Mouse (Mus musculus): ENCODE measurements around the gene Ddr2. TPM values are rescaled to one million over a fixed set of nuclear protein-coding genes. Genes with fewer than 3 reads are reported as not detected.

Gene Ddr2
- polyA plus RNA-seq (2015; fragmentation: Nextera tagmentation; extraction: Ambion mirVana), result 36.2 and 38.6 TPM in 2 replicates

- Histone ChIP-seq H3K4me3 (replicated peaks) (peak within 1 kb of the TSS; percentile 36), H3K4me1 (replicated peaks) (peaks cover 8% of the 10 kb centered on the region; the same call in 1 of the 2 replicates), H3K9ac (peak within 1 kb of the TSS; percentile 41), H3K27me3 (replicated peaks) (no peaks in the 10 kb centered on the region), H3K36me3 (no peaks in the 10 kb centered on the region), H3K27ac (peak within 1 kb of the TSS; percentile 92), H3K9me3 (no peaks in the 10 kb centered on the region), H3K4me2 (replicated peaks) (peak within 1 kb of the TSS; percentile 49)
- peak; percentile 84 for ATAC-seq
- 34% methylated on average over 17 of the region's 17 CpGs for WGBS
These were observed at the start of gene Ddr2 for GRCm38 (mm10) chr1:170110516-170111332. Gene Ddr2, minus strand, starts transcription at chr1:170110762.

- Histone ChIP-seq H3K9me3 (no peaks in the 10 kb centered on the region), H3K9ac (no peak overlapping the region), H3K27ac (no peak overlapping the region), H3K27me3 (replicated peaks) (no peaks in the 10 kb centered on the region), H3K36me3 (peaks cover 3% of the 10 kb centered on the region; the same call in 1 of the 2 replicates), H3K4me2 (replicated peaks) (no peak overlapping the region), H3K4me1 (replicated peaks) (0 out of 2 replicates have a peak, but pooled peaks cover 4% of the 10 kb centered on the region), H3K4me3 (replicated peaks) (no peak overlapping the region)
- ATAC-seq, result no peak
- WGBS, result 83% methylated on average over 2 of the region's 2 CpGs
These were observed 49.1 kb upstream of the Ddr2 start for GRCm38 (mm10) chr1:170159707-170160106.

- WGBS, result 64% methylated on average over 5 of the region's 5 CpGs
- ATAC-seq, result no peak
- Histone ChIP-seq H3K4me3 (replicated peaks) (no peak overlapping the region), H3K4me2 (replicated peaks) (no peak overlapping the region), H3K27me3 (replicated peaks) (no peaks in the 10 kb centered on the region), H3K9me3 (no peaks in the 10 kb centered on the region), H3K4me1 (replicated peaks) (no peaks in the 10 kb centered on the region), H3K36me3 (no peaks in the 10 kb centered on the region), H3K9ac (no peak overlapping the region), H3K27ac (no peak overlapping the region)
These were observed 45.2 kb upstream of the Ddr2 start for GRCm38 (mm10) chr1:170155761-170156160.

DNA sequence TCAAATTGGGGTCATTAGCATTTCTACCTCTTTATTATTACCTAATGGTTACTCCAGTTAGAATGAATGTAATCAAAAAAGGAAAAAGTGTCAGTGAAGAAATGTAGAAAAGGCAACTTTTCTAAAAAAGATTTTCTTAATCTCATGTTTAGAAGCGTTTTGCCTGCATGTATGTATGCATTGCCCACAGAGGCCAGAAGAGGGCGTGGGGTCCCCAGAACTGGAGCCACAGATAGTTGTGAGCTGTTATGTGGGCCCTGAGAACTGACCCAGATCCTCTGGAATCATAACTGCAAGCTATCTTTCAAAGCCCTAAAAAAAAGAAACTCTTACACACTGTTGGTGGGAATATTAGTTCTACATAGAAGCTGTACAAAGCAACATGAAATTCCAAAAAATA, 44.7 kb upstream of the Ddr2 start:
- Histone ChIP-seq H3K4me1 (replicated peaks) (no peaks in the 10 kb centered on the region), H3K9me3 (no peaks in the 10 kb centered on the region), H3K9ac (no peak overlapping the region), H3K4me3 (replicated peaks) (no peak overlapping the region), H3K36me3 (no peaks in the 10 kb centered on the region), H3K4me2 (replicated peaks) (no peak overlapping the region), H3K27me3 (replicated peaks) (no peaks in the 10 kb centered on the region), H3K27ac (no peak overlapping the region)
- 69% methylated on average over 2 of the region's 2 CpGs for WGBS
- ATAC-seq, result no peak

DNA sequence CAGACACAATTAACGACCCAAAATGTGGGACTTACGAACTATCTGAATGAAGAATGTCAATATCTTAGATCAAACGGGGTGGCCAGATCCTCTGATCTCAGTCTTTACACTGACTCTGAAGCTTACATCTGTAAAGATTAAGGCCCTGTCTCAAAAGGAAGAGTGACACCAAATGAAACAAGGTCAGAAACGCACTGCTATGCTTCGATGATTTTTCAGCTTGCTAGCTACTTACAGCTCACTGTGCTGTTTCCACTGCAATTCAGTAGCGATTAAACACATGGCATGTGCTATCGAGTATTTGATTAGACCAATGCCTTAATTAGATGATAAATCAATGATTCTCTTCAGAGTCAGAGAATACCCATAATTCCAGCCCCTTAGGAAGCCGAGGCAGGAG, 43.4 kb upstream of the Ddr2 start:
- ATAC-seq, result no peak
- H3K4me2 ChIP-seq (replicated peaks), result no peak overlapping the region
- H3K27me3 ChIP-seq (replicated peaks), result no peaks in the 10 kb centered on the region
- H3K9ac ChIP-seq, result no peak overlapping the region
- H3K4me3 ChIP-seq (replicated peaks), result no peak overlapping the region
- H3K4me1 ChIP-seq (replicated peaks), result no peaks in the 10 kb centered on the region
- no peak overlapping the region for H3K27ac ChIP-seq
- H3K36me3 ChIP-seq, result 0 out of 2 replicates have a peak, but pooled peaks cover 6% of the 10 kb centered on the region
- no peaks in the 10 kb centered on the region for H3K9me3 ChIP-seq
- 88% methylated on average over 8 of the region's 8 CpGs for WGBS

DNA sequence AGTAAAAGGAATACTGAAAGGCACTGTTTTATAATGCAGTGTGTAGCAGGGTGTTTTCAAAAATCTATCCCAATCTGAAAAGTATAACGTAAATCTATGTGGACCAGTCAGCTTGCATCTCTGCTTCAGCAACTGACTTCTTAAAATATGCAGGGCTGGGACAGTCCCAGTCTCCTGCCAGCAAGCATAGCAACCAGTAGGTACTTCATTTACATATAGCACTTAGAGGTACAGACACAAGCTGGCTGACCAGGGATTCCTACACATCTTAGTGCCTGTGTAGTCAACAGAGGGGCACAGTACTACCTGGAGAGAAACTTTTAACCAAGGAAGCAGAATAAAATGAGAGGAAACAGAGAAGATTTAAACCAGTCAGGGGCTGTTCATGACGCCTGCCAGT, 42.0 kb upstream of the Ddr2 start:
- Histone ChIP-seq H3K36me3 (0 out of 2 replicates have a peak, but pooled peaks cover 6% of the 10 kb centered on the region), H3K9ac (no peak overlapping the region), H3K27me3 (replicated peaks) (no peaks in the 10 kb centered on the region), H3K4me3 (replicated peaks) (no peak overlapping the region), H3K9me3 (no peaks in the 10 kb centered on the region), H3K4me2 (replicated peaks) (no peak overlapping the region), H3K27ac (no peak overlapping the region), H3K4me1 (replicated peaks) (no peaks in the 10 kb centered on the region)
- ATAC-seq, result no peak
- WGBS, result 94% methylated on average over 2 of the region's 2 CpGs

GRCm38 (mm10) chr1:170150870-170151269, 40.3 kb upstream of the Ddr2 start:
- Histone ChIP-seq H3K36me3 (0 out of 2 replicates have a peak, but pooled peaks cover 6% of the 10 kb centered on the region), H3K4me1 (replicated peaks) (no peaks in the 10 kb centered on the region), H3K9me3 (no peaks in the 10 kb centered on the region), H3K4me2 (replicated peaks) (no peak overlapping the region), H3K9ac (no peak overlapping the region), H3K27me3 (replicated peaks) (no peaks in the 10 kb centered on the region), H3K27ac (no peak overlapping the region), H3K4me3 (replicated peaks) (no peak overlapping the region)
- 84% methylated on average over 6 of the region's 6 CpGs for WGBS
- no peak for ATAC-seq

- no peak overlapping the region for H3K4me2 ChIP-seq (replicated peaks)
- no peak overlapping the region for H3K4me3 ChIP-seq (replicated peaks)
- no peak overlapping the region for H3K27ac ChIP-seq
- no peak for ATAC-seq
- no peak overlapping the region for H3K9ac ChIP-seq
- no peaks in the 10 kb centered on the region for H3K9me3 ChIP-seq
- 0 out of 2 replicates have a peak, but pooled peaks cover 6% of the 10 kb centered on the region for H3K36me3 ChIP-seq
- WGBS, result 90% methylated on average over 4 of the region's 4 CpGs
- H3K4me1 ChIP-seq (replicated peaks), result no peaks in the 10 kb centered on the region
- no peaks in the 10 kb centered on the region for H3K27me3 ChIP-seq (replicated peaks)
These were observed 39.2 kb upstream of the Ddr2 start for GRCm38 (mm10) chr1:170149756-170150155.

GRCm38 (mm10) chr1:170148536-170148935, 38.0 kb upstream of the Ddr2 start:
- Histone ChIP-seq H3K4me2 (replicated peaks) (no peak overlapping the region), H3K4me1 (replicated peaks) (no peaks in the 10 kb centered on the region), H3K27me3 (replicated peaks) (no peaks in the 10 kb centered on the region), H3K9ac (no peak overlapping the region), H3K36me3 (0 out of 2 replicates have a peak, but pooled peaks cover 6% of the 10 kb centered on the region), H3K27ac (no peak overlapping the region), H3K9me3 (no peaks in the 10 kb centered on the region), H3K4me3 (replicated peaks) (no peak overlapping the region)
- WGBS, result 86% methylated on average over 6 of the region's 6 CpGs
- no peak for ATAC-seq

DNA sequence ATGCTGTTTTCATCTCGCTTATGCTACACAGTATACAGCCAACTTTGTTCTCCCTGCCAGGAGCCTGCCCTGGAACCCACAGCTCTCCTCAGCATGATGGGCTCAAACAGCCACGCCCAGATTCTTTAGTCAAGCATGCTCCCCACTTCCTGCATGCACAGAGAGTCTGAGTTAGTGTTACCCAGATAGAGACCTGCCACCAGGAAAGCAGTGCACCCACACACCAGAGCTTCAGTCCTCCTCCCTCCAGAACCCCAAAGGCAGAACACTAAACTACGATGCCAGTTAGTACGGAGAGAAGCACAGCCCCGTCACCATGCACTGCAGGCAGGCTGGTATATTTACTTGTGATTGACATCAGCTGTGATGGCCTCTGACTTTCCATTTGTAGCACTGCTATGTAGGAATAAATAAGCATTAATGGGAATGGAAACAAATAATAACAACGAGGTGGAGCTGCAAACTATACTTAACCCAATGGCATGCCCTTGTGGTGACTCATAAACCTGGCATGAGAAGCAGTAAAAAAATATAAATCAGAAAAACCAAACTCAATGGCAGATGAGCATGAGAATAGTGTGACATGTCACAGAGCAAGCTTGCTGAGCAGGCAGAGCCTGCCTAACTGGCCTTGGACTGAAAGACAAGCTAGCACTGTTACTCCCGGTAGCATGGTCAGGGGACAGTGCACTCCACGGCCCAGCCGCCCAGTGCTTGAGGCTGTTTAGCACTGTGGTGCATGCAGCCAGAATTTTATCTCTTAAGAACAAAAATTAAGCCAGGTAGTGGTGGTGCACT, 37.3 kb upstream of the Ddr2 start:
- 79% methylated on average over 9 of the region's 9 CpGs for WGBS

DNA sequence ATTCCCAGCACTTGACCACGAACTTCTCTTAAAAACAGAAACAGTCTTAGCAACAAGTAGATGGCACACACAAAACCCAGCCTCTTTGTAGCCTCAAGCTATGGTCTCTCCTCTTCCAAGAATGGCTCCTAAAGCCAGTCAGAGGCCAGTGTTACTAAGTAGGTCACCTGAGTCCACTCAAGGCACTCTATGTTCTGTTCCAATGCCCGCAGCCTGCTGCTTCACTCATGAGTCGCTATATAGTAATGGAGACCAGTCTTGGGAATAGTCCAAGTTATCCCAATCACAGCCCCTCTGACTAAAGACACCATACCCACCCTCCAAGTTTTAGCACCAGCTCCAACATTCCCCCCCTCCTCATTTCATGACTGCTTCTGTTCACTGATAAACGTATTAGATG, 35.0 kb upstream of the Ddr2 start:
- Histone ChIP-seq H3K36me3 (0 out of 2 replicates have a peak, but pooled peaks cover 6% of the 10 kb centered on the region), H3K4me2 (replicated peaks) (no peak overlapping the region), H3K9ac (no peak overlapping the region), H3K4me3 (replicated peaks) (no peak overlapping the region), H3K4me1 (replicated peaks) (no peaks in the 10 kb centered on the region), H3K9me3 (no peaks in the 10 kb centered on the region), H3K27me3 (replicated peaks) (no peaks in the 10 kb centered on the region), H3K27ac (no peak overlapping the region)
- ATAC-seq, result no peak
- WGBS, result 93% methylated on average over 4 of the region's 4 CpGs

More for the DNA sequence above, 37.3 kb upstream of the Ddr2 start:
- Histone ChIP-seq H3K36me3 (0 out of 2 replicates have a peak, but pooled peaks cover 6% of the 10 kb centered on the region), H3K4me1 (replicated peaks) (no peaks in the 10 kb centered on the region), H3K4me3 (replicated peaks) (no peak overlapping the region), H3K27me3 (replicated peaks) (no peaks in the 10 kb centered on the region), H3K4me2 (replicated peaks) (no peak overlapping the region), H3K27ac (no peak overlapping the region), H3K9me3 (no peaks in the 10 kb centered on the region), H3K9ac (no peak overlapping the region)
- ATAC-seq, result peak; percentile 55

DNA sequence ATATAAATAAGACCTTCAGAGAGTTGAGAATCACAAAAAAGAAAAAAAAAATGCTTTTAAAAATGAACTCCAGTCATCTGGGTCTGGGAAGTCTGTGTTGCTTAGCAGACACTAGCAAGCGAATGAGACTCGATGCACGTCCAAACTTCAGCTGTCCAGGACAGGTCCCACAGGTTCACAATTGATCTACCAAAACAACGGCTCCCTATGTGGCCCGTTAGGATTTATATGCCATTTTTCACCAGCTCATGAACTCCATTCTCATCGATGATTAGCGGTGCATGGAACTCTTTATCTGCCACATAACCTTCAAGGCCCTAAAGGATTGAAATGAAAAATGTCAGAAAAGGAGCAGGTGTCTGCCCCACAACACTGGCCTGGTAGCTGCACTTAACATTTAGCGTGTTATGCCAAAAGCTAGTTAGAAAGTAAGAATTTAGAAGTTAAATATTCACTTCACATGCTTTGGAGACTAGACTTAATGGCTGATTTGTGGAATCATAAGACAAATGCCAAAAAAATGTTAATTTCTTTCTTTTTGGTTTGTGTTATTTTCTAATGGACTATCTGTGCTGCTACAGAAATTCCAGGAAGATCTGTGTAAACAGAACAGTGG, 31.8 kb upstream of the Ddr2 start:
- Histone ChIP-seq H3K4me1 (replicated peaks) (no peaks in the 10 kb centered on the region), H3K4me3 (replicated peaks) (no peak overlapping the region), H3K9ac (no peak overlapping the region), H3K27ac (no peak overlapping the region), H3K27me3 (replicated peaks) (no peaks in the 10 kb centered on the region), H3K36me3 (no peaks in the 10 kb centered on the region), H3K9me3 (no peaks in the 10 kb centered on the region), H3K4me2 (replicated peaks) (no peak overlapping the region)
- WGBS, result 96% methylated on average over 8 of the region's 8 CpGs
- ATAC-seq, result no peak
